Mouse (Mus musculus) CH12.LX (cell line): ENCODE measurements at regions not wholly inside any gene's neighbourhood (a gene's known extent, or its start where the extent isn't known, plus 50 kb on each side); places are given as distances from the start of the nearest gene placed in this dataset.

Source experiments
- CTCF ChIP-seq, 2 experiments: IDR thresholded peaks in 1 of 2; conservative IDR thresholded peaks in 1 of 2; 2 replicates each; pipeline ENCODE4 v1.5.1; 2011 to 2012; ENCODE audit warnings: low read depth in 2 of 2, low read length in 2 of 2, improper control_type of control experiment in 1 of 2, inconsistent platforms in 1 of 2, mild to moderate bottlenecking in 1 of 2, moderate library complexity in 1 of 2
- MAFK ChIP-seq: IDR thresholded peaks from 2 replicates; pipeline ENCODE4 v1.6.1; 2011; ENCODE audit warnings: low read length, improper control_type of control experiment; ENCODE audit not compliant: insufficient replicate concordance
- RAD21 ChIP-seq: IDR thresholded peaks from 2 replicates; pipeline ENCODE4 v1.6.1; 2011; ENCODE audit warnings: low read depth, mild to moderate bottlenecking, low read length, improper control_type of control experiment, moderate library complexity
- ZNF384 ChIP-seq: IDR thresholded peaks from 2 replicates; pipeline ENCODE4 v1.6.1; 2012; ENCODE audit warnings: low read depth, low read length, improper control_type of control experiment, inconsistent platforms

GRCm38 (mm10) chr10:66913187-66913586 lies 182.7 kb upstream of the Jmjd1c start:
- TF ChIP-seq CTCF (conservative IDR thresholded peaks at IDR 0.05 in 1 of 2, IDR thresholded peaks at IDR 0.05 in 1 of 2; ENCODE audit: low read depth in 2 of 2, low read length in 2 of 2) (no peak), ZNF384 (no peak), MAFK (no peak), RAD21 (no peak)
